Mouse (Mus musculus) embryonic facial prominence, embryonic 12.5 days (tissue): Measurements from ENCODE around the gene Msantd1. TPM values are rescaled to one million over a fixed set of nuclear protein-coding genes. Genes with fewer than 3 reads are reported as not detected.

Source experiments
- ATAC-seq: fragments of 200-750 bp; cut with Nextera tagmentation; 2 replicates; pipeline ENCODE4 v1.8.0; 2017; ENCODE audit not compliant: insufficient number of reproducible peaks, insufficient read depth, low FRiP score, low TSS enrichment
- H3K27ac ChIP-seq: fragments of 300-500 bp; sonication (generic); 2 replicates; pipeline ENCODE4 v1.5.1; 2016; ENCODE audit warnings: mild to moderate bottlenecking
- H3K27me3 ChIP-seq: fragments of 300-500 bp; sonication (generic); 2 replicates; pipeline ENCODE4 v1.6.1; 2016; ENCODE audit warnings: mild to moderate bottlenecking, moderate library complexity
- H3K36me3 ChIP-seq: fragments of 300-500 bp; sonication (generic); 2 replicates; pipeline ENCODE4 v1.6.1; 2016; ENCODE audit warnings: mild to moderate bottlenecking
- H3K4me1 ChIP-seq: fragments of 300-500 bp; sonication (generic); 2 replicates; pipeline ENCODE4 v1.6.1; 2016
- H3K4me2 ChIP-seq: fragments of 300-500 bp; sonication (generic); replicated peaks from 2 replicates; pipeline ENCODE4 v1.6.1; 2016; ENCODE audit warnings: mild to moderate bottlenecking, moderate library complexity
- H3K4me3 ChIP-seq: fragments of 300-500 bp; sonication (generic); 2 replicates; pipeline ENCODE4 v1.5.1; 2016; ENCODE audit warnings: mild to moderate bottlenecking
- H3K9ac ChIP-seq: fragments of 300-500 bp; sonication (generic); 2 replicates; pipeline ENCODE4 v1.6.1; 2016; ENCODE audit warnings: mild to moderate bottlenecking, moderate library complexity
- H3K9me3 ChIP-seq: fragments of 300-500 bp; sonication (generic); 2 replicates; pipeline ENCODE4 v1.6.1; 2016; ENCODE audit warnings: mild to moderate bottlenecking, moderate library complexity
- WGBS: fragments of 180-500 bp; shearing (Covaris S2); methylation state at CpG from one replicate; pipeline ENCODE4 v1.1.7; 2016; 5-methylcytosine and 5-hydroxymethylcytosine counted together
- polyA plus RNA-seq: library from polyadenylated mRNA; unstranded; fragments of >200 nt; fragmentation: Nextera tagmentation; extraction: Ambion mirVana; gene quantifications from 2 replicates; pipeline ENCODE4 v1.2.1, GENCODE M21; 2016

Gene Msantd1
- polyA plus RNA-seq, 1 experiment from 2014 or later: 0.59 TPM

GRCm38 (mm10) chr5:34907230-34907629 lies 582 bp upstream of the Msantd1 start:
- H3K27me3 ChIP-seq: no peaks in the 10 kb centered on the region
- H3K9ac ChIP-seq: no peak overlapping the region
- no peak for ATAC-seq
- H3K36me3 ChIP-seq: peaks cover 70% of the 10 kb centered on the region
- WGBS: 96% methylated on average over 4 of the region's 4 CpGs
- H3K9me3 ChIP-seq: no peaks in the 10 kb centered on the region
- H3K4me2 ChIP-seq: no peak overlapping the region
- H3K27ac ChIP-seq: no peak overlapping the region
- no peak overlapping the region for H3K4me3 ChIP-seq
- H3K4me1 ChIP-seq: no peaks in the 10 kb centered on the region

- Histone ChIP-seq H3K27ac (no peak overlapping the region), H3K27me3 (no peaks in the 10 kb centered on the region), H3K9ac (no peak overlapping the region), H3K9me3 (no peaks in the 10 kb centered on the region), H3K4me3 (no peak overlapping the region), H3K4me1 (no peaks in the 10 kb centered on the region), H3K36me3 (peaks cover 56% of the 10 kb centered on the region), H3K4me2 (no peak overlapping the region)
- ATAC-seq: no peak
- WGBS: 80% methylated on average over 9 of the region's 9 CpGs
Observed at GRCm38 (mm10) chr5:34908726-34909633, 1.2 kb downstream of the Msantd1 start.

GRCm38 (mm10) chr5:34909634-34910503 lies 2.1 kb downstream of the Msantd1 start:
- Histone ChIP-seq H3K4me2 (no peak overlapping the region), H3K4me3 (no peak overlapping the region), H3K36me3 (peaks cover 49% of the 10 kb centered on the region), H3K4me1 (no peaks in the 10 kb centered on the region), H3K27ac (no peak overlapping the region), H3K27me3 (no peaks in the 10 kb centered on the region), H3K9me3 (no peaks in the 10 kb centered on the region), H3K9ac (no peak overlapping the region)
- WGBS: 97% methylated on average over 1 of the region's 1 CpGs
- no peak for ATAC-seq

DNA sequence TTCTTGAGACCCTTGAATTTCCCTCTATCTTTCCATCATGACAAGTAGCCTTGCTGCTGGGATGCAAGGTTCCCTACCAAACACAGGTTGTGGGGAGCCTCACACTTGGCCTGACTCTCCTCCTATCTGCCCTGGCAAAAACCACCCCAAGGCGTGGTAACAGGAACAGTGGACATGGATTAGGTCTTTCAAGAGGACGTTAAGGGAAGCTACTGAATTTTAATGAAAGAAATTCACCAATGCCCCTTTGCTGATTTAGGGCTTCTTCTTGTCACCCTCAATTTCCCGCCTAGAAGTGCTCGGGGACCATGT lies 2.6 kb downstream of the Msantd1 start:
- 85% methylated on average over 4 of the region's 4 CpGs for WGBS
- H3K9ac ChIP-seq: no peak overlapping the region
- H3K36me3 ChIP-seq: peaks cover 43% of the 10 kb centered on the region
- no peaks in the 10 kb centered on the region for H3K4me1 ChIP-seq
- ATAC-seq: no peak
- no peak overlapping the region for H3K27ac ChIP-seq
- H3K27me3 ChIP-seq: no peaks in the 10 kb centered on the region
- H3K4me2 ChIP-seq: no peak overlapping the region
- no peaks in the 10 kb centered on the region for H3K9me3 ChIP-seq
- no peak overlapping the region for H3K4me3 ChIP-seq

DNA sequence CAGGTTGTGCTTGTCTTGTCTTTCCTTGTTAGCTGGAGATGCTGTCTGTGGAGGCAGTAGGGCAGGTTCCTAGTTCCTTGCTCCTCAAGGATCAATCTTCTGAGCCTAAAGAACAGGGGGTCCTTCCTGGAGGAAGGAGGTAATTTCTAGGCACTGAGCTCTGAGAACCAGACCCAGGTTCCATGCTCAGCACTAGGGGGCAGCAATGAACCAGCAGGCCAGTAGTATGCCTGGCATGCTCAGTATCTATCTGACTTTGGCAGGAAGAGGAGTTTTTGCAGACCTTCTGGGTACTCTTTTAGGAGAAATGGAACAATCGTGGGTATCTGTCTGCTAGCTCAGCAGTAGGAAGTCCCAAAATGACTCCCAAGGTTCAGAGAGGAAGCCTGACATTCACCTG lies 8.0 kb downstream of the Msantd1 start:
- no peaks in the 10 kb centered on the region for H3K9me3 ChIP-seq
- H3K4me3 ChIP-seq: no peak overlapping the region
- no peak overlapping the region for H3K9ac ChIP-seq
- no peaks in the 10 kb centered on the region for H3K36me3 ChIP-seq
- ATAC-seq: no peak
- no peak overlapping the region for H3K27ac ChIP-seq
- 10% methylated on average over 1 of the region's 1 CpGs for WGBS
- H3K4me1 ChIP-seq: 0 out of 2 replicates have a peak, but pooled peaks cover 3% of the 10 kb centered on the region
- H3K4me2 ChIP-seq: no peak overlapping the region
- H3K27me3 ChIP-seq: no peaks in the 10 kb centered on the region

DNA sequence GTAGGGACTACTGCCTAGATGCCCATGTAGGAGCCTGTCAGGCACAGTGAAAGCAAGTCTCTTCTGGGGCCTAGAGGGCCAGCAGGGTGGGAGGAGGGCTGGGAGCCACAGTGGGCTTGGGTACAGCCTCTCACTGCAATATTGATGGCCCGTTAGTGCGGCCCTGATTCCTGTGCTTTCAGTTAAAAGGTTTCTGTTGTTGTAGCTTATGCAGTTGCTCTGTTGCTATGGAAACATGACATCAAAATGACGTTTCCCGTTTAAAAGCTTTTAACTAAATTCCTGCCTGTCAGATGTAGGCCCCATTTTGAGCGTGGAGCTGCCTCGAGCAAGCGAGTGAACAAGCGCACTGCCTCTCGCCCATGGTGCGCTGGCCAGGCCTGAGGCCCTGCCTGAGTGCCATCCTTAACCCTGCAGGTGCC lies 9.4 kb downstream of the Msantd1 start:
- ATAC-seq: no peak
- no peak overlapping the region for H3K27ac ChIP-seq
- no peak overlapping the region for H3K4me2 ChIP-seq

GRCm38 (mm10) chr5:34918785-34919184 lies 11.0 kb downstream of the Msantd1 start:
- 80% methylated on average over 3 of the region's 3 CpGs for WGBS
- no peak for ATAC-seq

More for the DNA sequence above, 9.4 kb downstream of the Msantd1 start:
- Histone ChIP-seq H3K27me3 (no peaks in the 10 kb centered on the region), H3K4me3 (no peak overlapping the region), H3K9ac (no peak overlapping the region), H3K36me3 (no peaks in the 10 kb centered on the region), H3K9me3 (no peaks in the 10 kb centered on the region), H3K4me1 (0 out of 2 replicates have a peak, but pooled peaks cover 3% of the 10 kb centered on the region)
- WGBS: 65% methylated on average over 10 of the region's 10 CpGs

DNA sequence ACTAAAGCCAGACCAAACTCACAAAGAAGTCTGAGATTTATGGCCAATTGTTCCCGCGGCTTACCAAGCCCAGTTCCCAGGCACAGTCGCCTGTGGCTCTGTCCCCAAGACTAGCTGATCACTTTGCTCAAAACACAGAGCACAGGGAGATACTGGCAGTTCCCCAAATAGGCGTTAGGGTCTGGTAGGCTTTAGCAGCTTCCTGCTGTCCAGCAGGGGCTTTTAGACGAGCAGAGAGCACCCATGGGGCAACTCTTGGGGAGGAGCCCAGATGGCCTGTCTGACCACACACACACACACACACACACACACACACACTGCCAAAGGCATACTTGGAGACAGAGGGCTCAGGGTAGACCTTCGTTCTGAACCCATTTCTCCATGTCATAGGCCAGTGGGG lies 14.7 kb downstream of the Msantd1 start:
- H3K4me1 ChIP-seq: no peaks in the 10 kb centered on the region
- H3K36me3 ChIP-seq: peaks cover 14% of the 10 kb centered on the region
- H3K27me3 ChIP-seq: no peaks in the 10 kb centered on the region
- no peak overlapping the region for H3K27ac ChIP-seq
- H3K9me3 ChIP-seq: no peaks in the 10 kb centered on the region
- ATAC-seq: no peak
- 74% methylated on average over 6 of the region's 6 CpGs for WGBS
- no peak overlapping the region for H3K9ac ChIP-seq
- no peak overlapping the region for H3K4me2 ChIP-seq
- no peak overlapping the region for H3K4me3 ChIP-seq

More at GRCm38 (mm10) chr5:34918785-34919184, 11.0 kb downstream of the Msantd1 start:
- no peak overlapping the region for H3K27ac ChIP-seq
- no peaks in the 10 kb centered on the region for H3K27me3 ChIP-seq
- 0 out of 2 replicates have a peak, but pooled peaks cover 3% of the 10 kb centered on the region for H3K4me1 ChIP-seq
- H3K9ac ChIP-seq: no peak overlapping the region
- H3K4me2 ChIP-seq: no peak overlapping the region
- no peak overlapping the region for H3K4me3 ChIP-seq
- peaks cover 7% of the 10 kb centered on the region for H3K36me3 ChIP-seq
- no peaks in the 10 kb centered on the region for H3K9me3 ChIP-seq

- H3K4me1 ChIP-seq: no peaks in the 10 kb centered on the region
- no peak for ATAC-seq
- WGBS: 83% methylated on average over 4 of the region's 4 CpGs
- H3K27ac ChIP-seq: no peak overlapping the region
- no peak overlapping the region for H3K4me3 ChIP-seq
- H3K4me2 ChIP-seq: no peak overlapping the region
- H3K9me3 ChIP-seq: no peaks in the 10 kb centered on the region
- no peaks in the 10 kb centered on the region for H3K27me3 ChIP-seq
- no peak overlapping the region for H3K9ac ChIP-seq
- H3K36me3 ChIP-seq: peaks cover 14% of the 10 kb centered on the region
Observed at GRCm38 (mm10) chr5:34923920-34924319, 16.1 kb downstream of the Msantd1 start.

- H3K4me2 ChIP-seq: no peak overlapping the region
- peaks cover 14% of the 10 kb centered on the region for H3K36me3 ChIP-seq
- H3K27me3 ChIP-seq: no peaks in the 10 kb centered on the region
- H3K27ac ChIP-seq: no peak overlapping the region
- H3K9me3 ChIP-seq: no peaks in the 10 kb centered on the region
- no peak for ATAC-seq
- H3K4me3 ChIP-seq: no peak overlapping the region
- H3K4me1 ChIP-seq: no peaks in the 10 kb centered on the region
- WGBS: 87% methylated on average over 7 of the region's 7 CpGs
- H3K9ac ChIP-seq: no peak overlapping the region
Observed at GRCm38 (mm10) chr5:34924519-34924918, 16.7 kb downstream of the Msantd1 start.

GRCm38 (mm10) chr5:34927648-34928047 lies 19.8 kb downstream of the Msantd1 start:
- H3K4me3 ChIP-seq: no peak overlapping the region
- no peaks in the 10 kb centered on the region for H3K27me3 ChIP-seq
- no peak overlapping the region for H3K9ac ChIP-seq
- H3K36me3 ChIP-seq: peaks cover 14% of the 10 kb centered on the region
- no peak overlapping the region for H3K4me2 ChIP-seq
- ATAC-seq: no peak
- no peak overlapping the region for H3K27ac ChIP-seq
- peaks cover 18% of the 10 kb centered on the region for H3K4me1 ChIP-seq
- WGBS: 87% methylated on average over 4 of the region's 4 CpGs
- no peaks in the 10 kb centered on the region for H3K9me3 ChIP-seq
